8 mouse cellular contexts compared by ENCODE assay signal in genomic region chr15:81663697-81664561, GRCm38 (mm10). TPM values are rescaled to one million over a fixed set of nuclear protein-coding genes. Genes with fewer than 3 reads are reported as not detected.
DNase-seq lines count a peak whose midpoint lies in the region; ATAC-seq and TF ChIP-seq lines count a peak whose summit lies in the region.

Gene L3mbtl2 (plus strand): TSS chr15:81663889.

- H3K9me3 ChIP-seq in ES-E14 (ENCODE audit: control insufficient read depth, insufficient read depth, low read depth, low read length), result no peaks in the 10 kb centered on the region
- H3K9me3 ChIP-seq in forebrain, embryonic 15.5 days, result no peaks in the 10 kb centered on the region

- H3K27me3 ChIP-seq in forebrain, embryonic 15.5 days, result no peaks in the 10 kb centered on the region

- DNase-seq in ES-E14 (ENCODE audit: low read depth, low spot score), result peak; percentile 93
- peak; percentile 89 for DNase-seq in cerebellum, adult 11-12 months
- peak; percentile 87 for DNase-seq in heart, postnatal 25 days (ENCODE audit: low spot score)
- peak; percentile 93 to 94 for DNase-seq in layer of hippocampus, adult 18-20 months (ENCODE audit: low spot score in 2 of 2)
- DNase-seq in lung, adult 2 months, result peak; percentile 86
- DNase-seq in thymus, adult 18-20 months, result peak; percentile 86 to 90

- TF ChIP-seq POLR2A in lung, adult 2 months (IDR thresholded peaks at IDR 0.05; ENCODE audit: borderline replicate concordance, extremely low read depth, low read depth, low read length), result peak; percentile 40; the same call in 1 of the 2 replicates

- in situ Hi-C loops in ES-E14 (cut with MboI; ENCODE audit: low sequenced_read_pairs in 2 of 2, unreplicated experiment in 2 of 2), result no loop called here

- ATAC-seq in forebrain, embryonic 15.5 days (replicated peaks), result peak; percentile 99
- peak; percentile 99 for ATAC-seq in neutrophil, adult 5-6 weeks (ENCODE audit: extremely low read depth, insufficient number of reproducible peaks, low FRiP score, poor library complexity, severe bottlenecking)

- peak within 1 kb of the TSS; percentile 93 for H3K9ac ChIP-seq in ES-E14 (ENCODE audit: insufficient read depth, low read depth, low read length, poor library complexity, severe bottlenecking)
- peak within 1 kb of the TSS; percentile 65 for H3K9ac ChIP-seq in forebrain, embryonic 15.5 days (replicated peaks)

- TF ChIP-seq CTCF in lung, adult 2 months (IDR thresholded peaks at IDR 0.05; ENCODE audit: insufficient read depth, low read length), result no peak

- peak within 1 kb of the TSS; percentile 90 to 100 for H3K4me3 ChIP-seq in ES-E14 (ENCODE audit: insufficient read depth in 1 of 2, low read depth in 1 of 2, low read length in 2 of 2, poor library complexity in 1 of 2, severe bottlenecking in 1 of 2)
- peak within 1 kb of the TSS; percentile 88 for H3K4me3 ChIP-seq in forebrain, embryonic 15.5 days
- H3K4me3 ChIP-seq in lung, adult 2 months (replicated peaks; ENCODE audit: extremely low read depth, low read depth, low read length), result peak within 1 kb of the TSS; percentile 95

- peak within 1 kb of the TSS; percentile 80 for H3K4me2 ChIP-seq in forebrain, embryonic 15.5 days (replicated peaks)

- peaks cover 21% of the 10 kb centered on the region for H3K36me3 ChIP-seq in ES-E14 (ENCODE audit: control insufficient read depth, insufficient read depth, low read length, poor library complexity, severe bottlenecking)
- peaks cover 21% of the 10 kb centered on the region for H3K36me3 ChIP-seq in forebrain, embryonic 15.5 days

- WGBS in forebrain, embryonic 15.5 days, result under 1% methylated on average over 55 of the region's 55 CpGs
- under 1% methylated on average over 55 of the region's 55 CpGs for WGBS in lung, adult 2 months

- intact Hi-C loops in heart, postnatal 25 days (cut with DNase I), result no loop called here

- peaks cover 0 to 13% of the 10 kb centered on the region in 2 experiments; a peak in 3 of 4 replicates for H3K4me1 ChIP-seq in ES-E14 (ENCODE audit: control insufficient read depth in 2 of 2, insufficient read depth in 2 of 2, low read length in 2 of 2, poor library complexity in 1 of 2)
- H3K4me1 ChIP-seq in forebrain, embryonic 15.5 days, result peaks cover 11% of the 10 kb centered on the region
- H3K4me1 ChIP-seq in lung, adult 2 months (ENCODE audit: control insufficient read depth, insufficient read depth, low read length), result peaks cover 3% of the 10 kb centered on the region; the same call in 1 of the 2 replicates

- H3K27ac ChIP-seq in ES-E14 (ENCODE audit: insufficient read depth, low read depth, low read length, poor library complexity, severe bottlenecking), result peak within 1 kb of the TSS; percentile 83
- H3K27ac ChIP-seq in forebrain, embryonic 15.5 days (replicated peaks), result peak within 1 kb of the TSS; percentile 56; the same call in 1 of the 2 replicates

TF ChIP-seq in ES-E14, 5 proteins besides CTCF, POLR2A, EP300 and RAD21:
- TF ChIP-seq ZNF384 (IDR thresholded peaks at IDR 0.05; ENCODE audit: low read depth, low read length) (no peak), HCFC1 (IDR thresholded peaks at IDR 0.05; ENCODE audit: borderline replicate concordance, insufficient read depth, low read length) (peak; percentile 90), MAFK (IDR thresholded peaks at IDR 0.05; ENCODE audit: insufficient read depth, low read depth, low read length) (no peak)
TF ChIP-seq in ES-E14: peak in this region for 1.

RNA-seq across cellular contexts. Expression of gene L3mbtl2, which starts in this region (rescaled TPM):
- 111 and 119 TPM in 2 replicates for total RNA-seq in ES-E14 (2012; rRNA removed)
- polyA plus RNA-seq in forebrain, embryonic 15.5 days (2015; fragmentation: Nextera tagmentation; extraction: Ambion mirVana), result 31.6 and 31.9 TPM in 2 replicates
- 10 to 100 TPM in 1 of 2 experiments, 1 to 10 TPM in 1; 9.6 to 10.8 TPM for total RNA-seq in heart, postnatal 25 days (2021)
- total RNA-seq in layer of hippocampus, adult 18-20 months (2021), result 10 to 100 TPM; 37.1 to 44.8 TPM
- 11.7 and 16.9 TPM in 2 replicates for polyA plus RNA-seq in lung, adult 2 months (2012; rRNA removed)
- total RNA-seq in neutrophil, adult 5-6 weeks (2017), result 20.9 and 31.7 TPM in 2 replicates

Comparison
In these comparisons a context has a peak if more than half of its experiments do, and no peak if none do; other contexts are left out.
1. Peak in every context shown above with its lines: DNase-seq, ATAC-seq, H3K4me3 ChIP-seq and H3K27ac ChIP-seq.